Mouse (Mus musculus) CD4-positive naive resting alpha-beta T cell, adult 76 days (primary cell): Measurements from ENCODE around the gene Il19. TPM values are rescaled to one million over a fixed set of nuclear protein-coding genes. Genes with fewer than 3 reads are reported as not detected.

Experiments used
- total RNA-seq: library from RNA; stranded (reverse); gene quantifications from one replicate; pipeline ENCODE4 v1.2.4, GENCODE M21; 2023

The Il19 gene
- total RNA-seq, result not detected

GRCm38 (mm10) chr1:130940065-130940687, at the start of gene Il19:
TSS of gene Il19 (minus strand) at chr1:130940115.

DNA sequence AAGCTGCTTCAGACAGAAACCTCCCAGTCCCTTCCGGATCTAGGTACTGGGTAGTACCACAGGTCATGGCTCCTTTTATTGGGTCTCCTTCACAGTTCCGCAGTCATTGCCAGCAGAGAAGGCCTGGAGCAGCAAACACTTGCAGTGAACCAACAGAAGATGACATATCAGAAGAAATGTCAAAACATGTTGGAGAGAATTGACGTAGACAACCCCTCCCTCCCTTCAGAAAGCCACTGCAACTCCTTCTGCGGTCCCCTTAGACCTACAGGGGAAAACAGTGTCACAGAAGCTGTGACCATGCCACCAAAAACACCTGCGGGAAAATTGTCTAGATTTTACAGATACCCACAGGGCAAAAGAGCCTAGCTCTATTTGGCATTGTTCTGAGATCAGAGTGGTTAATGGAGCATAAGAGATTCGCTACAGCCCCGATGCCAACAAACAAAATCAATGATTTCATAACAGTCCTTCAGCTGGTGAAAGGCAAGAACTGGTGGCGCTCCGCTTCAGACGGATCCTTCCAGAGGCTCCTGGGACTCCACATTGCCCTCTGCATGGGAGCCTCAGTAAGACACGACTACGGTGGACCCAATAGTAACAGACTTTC, 28.4 kb downstream of the Il19 start, which contains the start of gene Il20:
Gene Il20, minus strand, starts transcription at position 51 of the 610 bp plus-strand sequence.

GRCm38 (mm10) chr1:130887354-130887753, 52.6 kb downstream of the Il19 start, which contains the start of gene Il24:
TSS of gene Il24 (minus strand) at chr1:130887454.

Other genes starting within 250 kb of the Il19 start
- gene Gm29427, start 224.3 kb downstream of the Il19 start, total RNA-seq, result not detected
- gene Yod1, start 222.8 kb downstream of the Il19 start, total RNA-seq, result 12.6 TPM
- gene Pfkfb2, start 210.9 kb downstream of the Il19 start, total RNA-seq, result 16.1 TPM
- gene AA986860, start 208.1 kb downstream of the Il19 start, total RNA-seq, result 0.62 TPM
- gene Fcamr, start 139.2 kb downstream of the Il19 start, total RNA-seq, result not detected
- gene Pigr, start 113.4 kb downstream of the Il19 start, total RNA-seq, result 0.15 TPM
- 57.6 TPM for gene Fcmr, start 74.4 kb downstream of the Il19 start, total RNA-seq
- gene Il24, start 52.7 kb downstream of the Il19 start, total RNA-seq, result not detected
- not detected for gene Il20, start 28.7 kb downstream of the Il19 start, total RNA-seq
- 1.2 TPM for gene Il10, start 79.7 kb upstream of the Il19 start, total RNA-seq
- gene Mapkapk2, start 157.7 kb upstream of the Il19 start, total RNA-seq, result 72.0 TPM
- gene Dyrk3, start 198.2 kb upstream of the Il19 start, total RNA-seq, result 2.0 TPM
- 26.7 TPM for gene Eif2d, start 213.1 kb upstream of the Il19 start, total RNA-seq